Mouse (Mus musculus) heart, postnatal 0 days (tissue): Measurements from ENCODE around the gene Mef2d. TPM values are rescaled to one million over a fixed set of nuclear protein-coding genes. Genes with fewer than 3 reads are reported as not detected.
"Not testable (repeated sequence)": the region's sequence is repeated elsewhere in the genome, so short reads cannot be mapped to it uniquely, and the experiment has no call there.

Experiments
- ATAC-seq: fragments of 200-750 bp; cut with Nextera tagmentation; 2 replicates; pipeline ENCODE4 v1.8.0; 2017; ENCODE audit warnings: low read depth, moderate number of reproducible peaks, moderate library complexity; ENCODE audit not compliant: insufficient read depth
- DNase-seq: peaks from one replicate; pipeline ENCODE4 v3.0.0-alpha.2; 2016; ENCODE audit warnings: low spot score
- H3K27ac ChIP-seq: fragments of 300-500 bp; sonication (generic); 2 replicates; pipeline ENCODE4 v1.5.1; 2014; ENCODE audit warnings: low read depth, mild to moderate bottlenecking
- H3K27me3 ChIP-seq: fragments of 300-500 bp; sonication (generic); 2 replicates; pipeline ENCODE4 v1.6.1; 2014; ENCODE audit warnings: low read length, mixed read lengths; ENCODE audit not compliant: control insufficient read depth, insufficient read depth
- H3K36me3 ChIP-seq: fragments of 300-500 bp; sonication (generic); replicated peaks from 2 replicates; pipeline ENCODE4 v1.6.1; 2014; ENCODE audit warnings: low read length, mixed read lengths; ENCODE audit not compliant: control insufficient read depth, insufficient read depth
- H3K4me1 ChIP-seq: fragments of 300-500 bp; sonication (generic); 2 replicates; pipeline ENCODE4 v1.6.1; 2014; ENCODE audit warnings: antibody characterized with exemption; ENCODE audit not compliant: control insufficient read depth, insufficient read depth
- H3K4me2 ChIP-seq: fragments of 300-500 bp; sonication (generic); 2 replicates; pipeline ENCODE4 v1.6.1; 2014; ENCODE audit warnings: low read depth, mild to moderate bottlenecking, low read length, moderate library complexity
- H3K4me3 ChIP-seq: fragments of 300-500 bp; sonication (generic); 2 replicates; pipeline ENCODE4 v1.5.1; 2014; ENCODE audit warnings: low read depth, low read length
- H3K9ac ChIP-seq: fragments of 300-500 bp; sonication (generic); replicated peaks from 2 replicates; pipeline ENCODE4 v1.6.1; 2014; ENCODE audit warnings: low read depth, low read length, mixed read lengths
- H3K9me3 ChIP-seq: fragments of 300-500 bp; sonication (generic); replicated peaks from 2 replicates; pipeline ENCODE4 v1.6.1; 2016; ENCODE audit warnings: low read length; ENCODE audit not compliant: control insufficient read depth
- CTCF ChIP-seq: IDR thresholded peaks from 2 replicates; pipeline ENCODE4 v1.5.1; 2016; ENCODE audit warnings: antibody characterized with exemption, control low read depth, low read depth
- EP300 ChIP-seq: IDR thresholded peaks from 2 replicates; pipeline ENCODE4 v1.6.1; 2016; ENCODE audit warnings: antibody characterized with exemption, low read depth
- WGBS: fragments of 180-500 bp; shearing (Covaris S2); extraction: QIAGEN DNeasy Blood & Tissue Kit; methylation state at CpG from one replicate; pipeline ENCODE4 v1.1.7; 2014; 5-methylcytosine and 5-hydroxymethylcytosine counted together
- polyA plus RNA-seq: library from polyadenylated mRNA; unstranded; fragments of >200 nt; fragmentation: Nextera tagmentation; extraction: Ambion mirVana; gene quantifications from 2 replicates; pipeline ENCODE4 v1.2.1, GENCODE M21; 2015
- total RNA-seq: library from RNA; depleted of rRNA; stranded (reverse); fragments of >200 nt; gene quantifications from 2 replicates; pipeline ENCODE4 v1.2.3, GENCODE M21; 2014; ENCODE audit warnings: low replicate concordance

Gene Mef2d
- total and polyA plus RNA-seq, 2 experiments from 2014 or later: 30.0 to 70.8 TPM

- ATAC-seq: no peak
Measured at GRCm38 (mm10) chr3:88174894-88175293, 32.7 kb downstream of the Mef2d start.

GRCm38 (mm10) chr3:88177106-88177505 is 34.9 kb downstream of the Mef2d start:
- ATAC-seq (no peak), DNase-seq (peak; percentile 11)
- 40% methylated on average over 5 of the region's 5 CpGs for WGBS
- H3K4me3 ChIP-seq: peak overlapping the region; percentile 50
- peaks cover 10% of the 10 kb centered on the region; the same call in 1 of the 2 replicates for H3K36me3 ChIP-seq
- H3K27ac ChIP-seq: peak overlapping the region; percentile 95
- no peaks in the 10 kb centered on the region for H3K4me1 ChIP-seq
- no peaks in the 10 kb centered on the region for H3K9me3 ChIP-seq
- H3K9ac ChIP-seq: peak overlapping the region; percentile 58
- TF ChIP-seq EP300 (no peak), CTCF (no peak)
- H3K4me2 ChIP-seq: peak overlapping the region; percentile 55
- H3K27me3 ChIP-seq: no peaks in the 10 kb centered on the region

More at GRCm38 (mm10) chr3:88174894-88175293, 32.7 kb downstream of the Mef2d start:
- Histone ChIP-seq H3K4me3 (no peak overlapping the region), H3K4me1 (no peaks in the 10 kb centered on the region), H3K36me3 (peaks cover 30% of the 10 kb centered on the region), H3K9ac (no peak overlapping the region), H3K4me2 (no peak overlapping the region), H3K27me3 (no peaks in the 10 kb centered on the region), H3K9me3 (no peaks in the 10 kb centered on the region), H3K27ac (peak overlapping the region; percentile 53; the same call in 1 of the 2 replicates)
- no peak for DNase-seq
- WGBS: 51% methylated on average over 2 of the region's 2 CpGs
- TF ChIP-seq CTCF (no peak), EP300 (no peak)

GRCm38 (mm10) chr3:88177562-88178345 is 35.6 kb downstream of the Mef2d start:
- peak overlapping the region; percentile 95 for H3K27ac ChIP-seq
- no peaks in the 10 kb centered on the region for H3K9me3 ChIP-seq
- H3K27me3 ChIP-seq: no peaks in the 10 kb centered on the region
- TF ChIP-seq CTCF (no peak), EP300 (peak; percentile 99)
- peak; percentile 95 for ATAC-seq
- under 1% methylated on average over 49 of the region's 49 CpGs for WGBS
- H3K9ac ChIP-seq: peak overlapping the region; percentile 58
- peak overlapping the region; percentile 50 for H3K4me3 ChIP-seq
- 0 out of 2 replicates have a peak, but pooled peaks cover 8% of the 10 kb centered on the region for H3K36me3 ChIP-seq
- peak; percentile 98 for DNase-seq
- no peaks in the 10 kb centered on the region for H3K4me1 ChIP-seq
- peak overlapping the region; percentile 55 for H3K4me2 ChIP-seq

- H3K9me3 ChIP-seq, H3K4me1 ChIP-seq, H3K36me3 ChIP-seq, DNase-seq, H3K9ac ChIP-seq, ATAC-seq, H3K27me3 ChIP-seq: not testable (repeated sequence)
- peak overlapping the region; percentile 50 for H3K4me3 ChIP-seq
- H3K4me2 ChIP-seq: peak overlapping the region; percentile 55
- peak overlapping the region; percentile 95 for H3K27ac ChIP-seq
- WGBS: 30% methylated on average over 11 of the region's 11 CpGs
Measured at GRCm38 (mm10) chr3:88178346-88178733, 36.2 kb downstream of the Mef2d start.

GRCm38 (mm10) chr3:88178986-88179385 is 36.8 kb downstream of the Mef2d start:
- Histone ChIP-seq H3K4me1 (no peaks in the 10 kb centered on the region), H3K9me3 (no peaks in the 10 kb centered on the region), H3K27ac (no peak overlapping the region), H3K36me3 (0 out of 2 replicates have a peak, but pooled peaks cover 4% of the 10 kb centered on the region), H3K4me2 (no peak overlapping the region), H3K4me3 (no peak overlapping the region), H3K27me3 (no peaks in the 10 kb centered on the region), H3K9ac (no peak overlapping the region)
- WGBS: 85% methylated on average over 4 of the region's 4 CpGs
- TF ChIP-seq CTCF (no peak), EP300 (no peak)
- ATAC-seq (no peak), DNase-seq (no peak)
